Mouse (Mus musculus) intestine, postnatal 0 days (tissue): ENCODE data around the gene Rgl1. TPM values are rescaled to one million over a fixed set of nuclear protein-coding genes. Genes with fewer than 3 reads are reported as not detected.

Experiments used
- ATAC-seq: fragments of 200-750 bp; cut with Nextera tagmentation; 2 replicates; pipeline ENCODE4 v1.8.0; 2017; ENCODE audit warnings: mild to moderate bottlenecking, moderate TSS enrichment, moderate library complexity
- H3K27ac ChIP-seq: fragments of 300-500 bp; sonication (generic); 2 replicates; pipeline ENCODE4 v1.5.1; 2014; ENCODE audit warnings: mild to moderate bottlenecking, low read depth, low read length, moderate library complexity
- H3K27me3 ChIP-seq: fragments of 300-500 bp; sonication (generic); replicated peaks from 2 replicates; pipeline ENCODE4 v1.6.1; 2014; ENCODE audit warnings: low read length, mixed read lengths; ENCODE audit not compliant: control insufficient read depth, insufficient read depth
- H3K36me3 ChIP-seq: fragments of 300-500 bp; sonication (generic); 2 replicates; pipeline ENCODE4 v1.6.1; 2014; ENCODE audit warnings: mild to moderate bottlenecking, moderate library complexity; ENCODE audit not compliant: control insufficient read depth, insufficient read depth
- H3K4me1 ChIP-seq: fragments of 300-500 bp; sonication (generic); replicated peaks from 2 replicates; pipeline ENCODE4 v1.6.1; 2014; ENCODE audit warnings: antibody characterized with exemption, low read length, mixed read lengths; ENCODE audit not compliant: control insufficient read depth, insufficient read depth
- H3K4me2 ChIP-seq: fragments of 300-500 bp; sonication (generic); replicated peaks from 2 replicates; pipeline ENCODE4 v1.6.1; 2014; ENCODE audit warnings: low read depth, mild to moderate bottlenecking, moderate library complexity
- H3K4me3 ChIP-seq: fragments of 300-500 bp; sonication (generic); 2 replicates; pipeline ENCODE4 v1.5.1; 2014; ENCODE audit warnings: low read depth, low read length
- H3K9ac ChIP-seq: fragments of 300-500 bp; sonication (generic); 2 replicates; pipeline ENCODE4 v1.6.1; 2014; ENCODE audit warnings: mild to moderate bottlenecking, low read depth, low read length
- H3K9me3 ChIP-seq: fragments of 300-500 bp; sonication (generic); 2 replicates; pipeline ENCODE4 v1.6.1; 2016; ENCODE audit warnings: mixed run types; ENCODE audit not compliant: control insufficient read depth
- CTCF ChIP-seq: sonication (generic); IDR thresholded peaks from 2 replicates; pipeline ENCODE4 v1.5.1; 2016; ENCODE audit warnings: low read depth, mild to moderate bottlenecking, control low read depth, antibody characterized with exemption, moderate library complexity
- WGBS: fragments of 180-500 bp; shearing (Covaris S2); extraction: QIAGEN DNeasy Blood & Tissue Kit; methylation state at CpG from one replicate; pipeline ENCODE4 v1.1.7; 2014; 5-methylcytosine and 5-hydroxymethylcytosine counted together
- polyA plus RNA-seq: library from polyadenylated mRNA; unstranded; fragments of >200 nt; fragmentation: Nextera tagmentation; extraction: Ambion mirVana; gene quantifications from 2 replicates; pipeline ENCODE4 v1.2.1, GENCODE M21; 2015

The Rgl1 gene
- polyA plus RNA-seq, 1 experiment from 2014 or later, result 39.4 TPM

DNA sequence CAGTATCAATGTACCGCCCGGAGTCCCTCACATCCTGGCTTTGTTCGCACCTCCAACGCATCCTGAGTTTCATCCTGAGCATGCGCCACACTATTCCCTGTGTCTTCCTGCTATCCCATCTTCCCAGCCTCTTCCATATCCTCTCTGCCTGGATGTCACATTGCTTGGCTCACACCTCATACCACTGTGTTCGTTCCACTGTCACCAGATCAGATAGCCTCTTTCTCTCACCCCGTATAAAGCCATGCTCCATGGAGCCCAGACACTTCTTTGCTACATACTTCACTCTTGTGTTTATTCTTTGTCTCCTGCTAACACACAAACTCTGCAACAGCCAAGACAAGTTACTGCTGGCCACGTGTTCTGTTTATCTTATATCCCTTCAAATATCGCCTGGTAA lies 195.5 kb downstream of the Rgl1 start:
- Histone ChIP-seq H3K36me3 (peaks cover 24% of the 10 kb centered on the region; the same call in 1 of the 2 replicates), H3K9me3 (no peaks in the 10 kb centered on the region), H3K9ac (no peak overlapping the region), H3K4me1 (peaks cover 16% of the 10 kb centered on the region), H3K4me2 (no peak overlapping the region), H3K27ac (no peak overlapping the region), H3K27me3 (no peaks in the 10 kb centered on the region), H3K4me3 (no peak overlapping the region)
- no peak for ATAC-seq
- 76% methylated on average over 9 of the region's 9 CpGs for WGBS
- no peak for TF ChIP-seq CTCF

DNA sequence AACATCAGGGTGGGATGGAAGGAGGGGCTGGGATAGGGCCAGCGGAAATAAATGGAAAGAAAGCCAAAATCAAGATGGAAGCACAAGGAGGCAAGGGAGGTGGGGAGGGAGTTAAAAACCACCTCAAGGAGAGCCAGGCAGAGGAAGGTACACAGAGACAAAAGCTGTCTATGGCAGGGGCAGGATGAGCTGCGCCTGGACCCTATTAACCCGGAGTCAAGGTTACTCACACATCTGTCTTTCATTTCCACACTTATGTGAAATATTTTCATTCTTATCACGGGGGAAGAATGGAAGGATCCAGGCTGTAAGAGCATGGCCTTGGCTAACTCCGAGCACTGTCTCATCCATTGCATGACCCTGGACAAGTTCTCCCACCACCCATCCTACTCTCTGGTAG lies 202.9 kb downstream of the Rgl1 start:
- no peak for ATAC-seq

DNA sequence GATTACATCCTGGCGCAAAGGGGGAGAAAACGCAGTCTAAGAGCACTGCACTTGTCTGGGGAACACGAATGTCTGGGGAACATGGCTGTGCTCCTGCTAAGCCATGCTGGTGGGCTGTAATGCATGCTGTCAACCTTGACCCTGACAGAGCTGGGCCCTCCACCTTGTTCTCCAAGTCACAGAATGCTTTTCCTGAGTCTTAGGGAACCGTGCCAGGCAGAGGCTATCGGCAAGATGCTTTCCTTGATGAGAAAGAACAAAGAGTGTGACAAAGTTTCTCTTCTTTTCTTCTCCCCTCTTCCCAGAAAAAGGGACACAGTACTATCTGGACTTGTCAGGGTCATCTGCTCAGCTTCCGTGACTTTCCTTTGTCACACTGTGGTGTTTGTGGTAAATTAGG lies 203.3 kb downstream of the Rgl1 start:
- WGBS, result 81% methylated on average over 6 of the region's 6 CpGs
- ATAC-seq, result no peak
- Histone ChIP-seq H3K9ac (no peak overlapping the region), H3K4me1 (no peaks in the 10 kb centered on the region), H3K27me3 (no peaks in the 10 kb centered on the region), H3K9me3 (no peaks in the 10 kb centered on the region), H3K36me3 (peaks cover 4% of the 10 kb centered on the region; the same call in 1 of the 2 replicates), H3K4me3 (no peak overlapping the region), H3K4me2 (no peak overlapping the region), H3K27ac (no peak overlapping the region)
- no peak for TF ChIP-seq CTCF

More for the DNA sequence above, 202.9 kb downstream of the Rgl1 start:
- TF ChIP-seq CTCF, result no peak
- H3K4me1 ChIP-seq, result no peaks in the 10 kb centered on the region
- H3K9ac ChIP-seq, result no peak overlapping the region
- H3K9me3 ChIP-seq, result no peaks in the 10 kb centered on the region
- H3K27me3 ChIP-seq, result no peaks in the 10 kb centered on the region
- H3K36me3 ChIP-seq, result peaks cover 5% of the 10 kb centered on the region; the same call in 1 of the 2 replicates
- 89% methylated on average over 5 of the region's 5 CpGs for WGBS
- no peak overlapping the region for H3K4me3 ChIP-seq
- no peak overlapping the region for H3K4me2 ChIP-seq
- H3K27ac ChIP-seq, result no peak overlapping the region

DNA sequence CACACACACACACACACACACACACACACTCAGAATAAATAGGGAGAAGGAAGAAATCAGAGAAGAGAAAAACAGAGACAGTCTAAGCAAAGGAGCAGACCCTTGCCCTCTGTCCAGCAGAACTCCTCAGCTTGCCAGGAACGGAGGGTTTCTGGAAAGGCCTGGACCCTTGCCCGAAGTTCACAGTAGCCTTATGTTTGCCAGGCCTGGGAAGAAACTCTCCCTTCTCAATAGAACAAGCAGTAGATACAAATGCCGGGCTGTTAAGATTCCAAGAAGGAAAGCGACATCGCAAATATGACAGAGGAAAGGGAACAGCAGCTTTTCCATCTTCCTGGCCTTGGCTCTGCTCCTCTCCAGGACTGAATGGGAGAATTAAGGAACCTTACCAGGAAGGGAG lies 205.7 kb downstream of the Rgl1 start:
- Histone ChIP-seq H3K9me3 (no peaks in the 10 kb centered on the region), H3K4me2 (no peak overlapping the region), H3K9ac (no peak overlapping the region), H3K27ac (no peak overlapping the region), H3K36me3 (peaks cover 7% of the 10 kb centered on the region; the same call in 1 of the 2 replicates), H3K4me1 (0 out of 2 replicates have a peak, but pooled peaks cover 3% of the 10 kb centered on the region), H3K4me3 (no peak overlapping the region), H3K27me3 (no peaks in the 10 kb centered on the region)
- WGBS, result 58% methylated on average over 5 of the region's 5 CpGs
- ATAC-seq, result no peak
- no peak for TF ChIP-seq CTCF

DNA sequence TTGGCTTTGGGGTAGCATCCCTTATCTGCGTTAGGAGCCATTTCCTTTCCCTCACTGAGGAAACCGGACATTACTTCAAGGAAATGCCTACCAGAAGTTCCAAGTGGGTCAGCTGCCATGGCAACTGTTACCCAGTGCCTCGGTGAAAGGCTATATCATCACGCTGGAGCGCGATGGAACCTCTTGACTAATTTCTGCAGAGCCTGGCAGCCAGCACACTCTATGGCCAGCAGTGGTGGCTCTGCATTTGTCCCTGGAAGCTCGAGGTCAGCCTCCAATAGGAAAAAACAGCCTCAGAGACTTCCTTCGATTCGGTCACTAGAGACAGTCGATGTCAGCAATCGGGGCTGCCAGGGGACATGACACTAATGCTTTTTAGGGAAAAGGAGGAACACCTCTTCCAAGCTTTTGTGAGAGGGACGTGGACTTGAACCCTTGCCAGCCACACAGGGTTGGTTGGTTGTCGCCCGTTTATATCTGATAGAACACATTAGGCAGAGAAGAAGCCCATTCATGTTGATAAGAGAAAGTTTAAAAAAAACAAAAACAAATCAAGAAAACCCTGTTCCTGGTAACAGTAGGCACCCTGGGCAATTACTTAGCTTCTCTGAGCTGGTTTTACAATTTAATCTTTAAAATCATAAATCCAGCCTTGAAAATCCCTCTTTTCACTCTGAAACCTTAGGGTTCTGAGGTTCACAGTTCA lies 209.4 kb downstream of the Rgl1 start:
- Histone ChIP-seq H3K27ac (no peak overlapping the region), H3K4me3 (no peak overlapping the region), H3K4me2 (no peak overlapping the region), H3K4me1 (0 out of 2 replicates have a peak, but pooled peaks cover 3% of the 10 kb centered on the region), H3K9me3 (no peaks in the 10 kb centered on the region), H3K36me3 (peaks cover 37% of the 10 kb centered on the region), H3K9ac (no peak overlapping the region), H3K27me3 (no peaks in the 10 kb centered on the region)
- no peak for TF ChIP-seq CTCF
- ATAC-seq, result peak; percentile 29; the same call in 1 of the 2 replicates
- 62% methylated on average over 14 of the region's 14 CpGs for WGBS

DNA sequence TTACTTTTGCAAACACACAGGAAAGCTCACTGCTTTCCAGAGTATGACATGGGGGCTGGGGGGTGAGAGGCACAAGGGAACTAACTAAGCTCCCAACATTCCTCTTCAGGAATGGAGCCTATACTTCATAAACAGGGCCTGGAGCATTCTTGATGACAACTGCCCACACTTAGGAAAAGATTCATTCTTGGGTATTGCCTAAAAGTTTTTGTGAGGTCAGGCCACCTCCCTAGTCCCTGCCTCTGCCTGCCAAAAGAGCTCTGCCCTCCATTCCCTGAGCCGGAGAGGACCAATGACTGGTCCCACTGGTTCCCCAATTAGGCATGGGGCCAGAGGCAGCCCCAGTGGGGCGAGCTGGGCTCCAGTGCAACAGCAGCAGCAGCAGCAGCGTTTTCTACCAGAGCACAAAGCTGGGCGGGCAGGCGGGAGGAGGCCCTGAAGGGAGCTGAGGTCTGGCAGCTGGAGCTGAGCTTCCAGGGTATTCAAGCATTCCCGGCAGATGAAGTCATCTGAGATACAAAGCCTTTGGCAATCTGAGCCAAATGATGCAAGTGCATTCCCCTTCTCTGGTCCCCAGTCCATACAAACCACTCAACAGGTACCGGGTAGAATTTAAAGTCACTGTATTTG lies 210.1 kb downstream of the Rgl1 start:
- H3K4me3 ChIP-seq, result no peak overlapping the region
- no peak for TF ChIP-seq CTCF
- no peak overlapping the region for H3K9ac ChIP-seq
- peaks cover 44% of the 10 kb centered on the region for H3K36me3 ChIP-seq
- 0 out of 2 replicates have a peak, but pooled peaks cover 3% of the 10 kb centered on the region for H3K4me1 ChIP-seq
- no peak overlapping the region for H3K4me2 ChIP-seq
- H3K9me3 ChIP-seq, result no peaks in the 10 kb centered on the region
- WGBS, result 27% methylated on average over 7 of the region's 7 CpGs
- peak; percentile 50 for ATAC-seq
- H3K27me3 ChIP-seq, result no peaks in the 10 kb centered on the region
- peak overlapping the region; percentile 22; the same call in 1 of the 2 replicates for H3K27ac ChIP-seq
